Mouse (Mus musculus): ENCODE data around the gene Krt18. TPM values are rescaled to one million over a fixed set of nuclear protein-coding genes. Genes with fewer than 3 reads are reported as not detected.

Gene Krt18
- total and polyA plus RNA-seq, 2 experiments from 2014 or later: 4.3 to 9.5 TPM

DNA sequence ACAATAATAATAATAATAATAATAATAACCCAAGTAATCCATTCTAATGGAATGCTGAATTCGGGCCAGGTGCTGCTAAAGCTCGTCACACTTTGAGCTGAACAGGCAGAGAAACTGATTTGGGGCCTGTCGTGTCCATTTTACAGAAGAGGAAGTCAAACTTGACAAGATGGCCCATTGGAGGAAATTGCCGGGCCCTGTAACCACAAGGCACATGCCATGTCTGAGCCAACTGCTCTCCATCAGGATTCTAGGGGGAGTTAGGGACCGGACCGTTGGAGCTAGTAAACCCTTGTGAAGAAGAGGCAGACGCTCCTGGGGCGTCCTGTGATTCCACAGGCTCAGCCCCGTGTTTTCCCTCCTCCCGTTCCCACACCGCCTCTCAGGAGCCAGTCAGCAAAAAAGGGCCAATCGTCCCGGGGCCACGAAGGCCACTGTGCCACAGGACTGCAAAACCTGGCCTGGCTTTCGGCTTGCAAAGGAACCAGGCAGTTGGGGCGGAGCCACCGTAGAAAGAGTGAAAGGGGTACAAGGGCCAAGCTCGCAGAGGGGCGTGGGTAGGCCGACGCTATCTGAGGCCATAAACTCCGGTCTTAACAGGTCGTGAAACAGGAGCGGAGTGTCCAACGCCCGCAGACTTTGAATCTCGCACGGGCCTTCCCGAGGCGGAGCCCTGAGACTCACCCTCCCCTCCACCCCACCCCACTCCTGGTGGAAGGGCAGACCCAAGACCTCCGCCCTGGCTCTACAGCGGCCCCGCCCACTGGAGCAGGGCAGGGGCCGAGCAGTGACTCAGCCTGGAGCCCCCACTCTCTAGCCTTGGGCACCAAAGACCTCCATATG, 25.1 kb upstream of the Krt18 start:
- 6% methylated on average over 34 of the region's 34 CpGs for WGBS
- Histone ChIP-seq H3K4me1 (ENCODE audit: insufficient read depth) (no peaks in the 10 kb centered on the region), H3K4me2 (ENCODE audit: low read depth) (peak overlapping the region; percentile 21), H3K27me3 (ENCODE audit: insufficient read depth, low read length) (peaks cover 26% of the 10 kb centered on the region), H3K9ac (no peak overlapping the region), H3K9me3 (ENCODE audit: low read length) (no peaks in the 10 kb centered on the region), H3K4me3 (ENCODE audit: low read depth, low read length) (0 out of 2 replicates have a peak overlapping the region, but pooled peaks have one; percentile 19), H3K27ac (ENCODE audit: low read depth, low read length) (no peak overlapping the region), H3K36me3 (ENCODE audit: insufficient read depth) (no peaks in the 10 kb centered on the region)
- DNase-seq: no peak
- no peak for TF ChIP-seq CTCF (IDR thresholded peaks at IDR 0.05; ENCODE audit: low read depth)
- peak; percentile 32 for ATAC-seq

DNA sequence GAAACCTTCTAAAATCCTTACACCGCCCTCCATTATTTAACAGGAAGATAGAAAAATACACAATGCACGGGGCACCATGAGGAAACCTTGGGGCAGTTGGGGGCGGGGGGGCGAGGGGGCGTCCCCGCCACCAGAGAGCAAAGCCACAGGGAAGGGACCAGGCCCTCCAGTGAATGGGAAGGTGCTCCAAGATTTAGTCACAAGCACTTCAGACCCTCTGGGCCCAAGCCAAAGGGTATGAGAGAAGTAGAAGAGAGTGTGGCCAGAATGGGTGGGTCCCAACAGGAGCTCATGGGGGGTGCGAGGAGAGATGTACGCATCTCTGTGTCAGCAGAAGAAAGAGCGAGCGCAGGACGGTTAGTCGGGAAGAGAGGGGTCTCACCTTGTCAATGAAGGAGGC, 24.5 kb upstream of the Krt18 start:
- 26% methylated on average over 12 of the region's 12 CpGs for WGBS
- TF ChIP-seq CTCF (IDR thresholded peaks at IDR 0.05; ENCODE audit: low read depth): no peak
- Histone ChIP-seq H3K36me3 (ENCODE audit: insufficient read depth) (no peaks in the 10 kb centered on the region), H3K4me1 (ENCODE audit: insufficient read depth) (no peaks in the 10 kb centered on the region), H3K9me3 (ENCODE audit: low read length) (no peaks in the 10 kb centered on the region), H3K4me2 (ENCODE audit: low read depth) (no peak overlapping the region), H3K27me3 (ENCODE audit: insufficient read depth, low read length) (peaks cover 26% of the 10 kb centered on the region), H3K4me3 (ENCODE audit: low read depth, low read length) (0 out of 2 replicates have a peak overlapping the region, but pooled peaks have one; percentile 19), H3K27ac (ENCODE audit: low read depth, low read length) (no peak overlapping the region), H3K9ac (no peak overlapping the region)
- no peak for DNase-seq
- ATAC-seq: no peak

DNA sequence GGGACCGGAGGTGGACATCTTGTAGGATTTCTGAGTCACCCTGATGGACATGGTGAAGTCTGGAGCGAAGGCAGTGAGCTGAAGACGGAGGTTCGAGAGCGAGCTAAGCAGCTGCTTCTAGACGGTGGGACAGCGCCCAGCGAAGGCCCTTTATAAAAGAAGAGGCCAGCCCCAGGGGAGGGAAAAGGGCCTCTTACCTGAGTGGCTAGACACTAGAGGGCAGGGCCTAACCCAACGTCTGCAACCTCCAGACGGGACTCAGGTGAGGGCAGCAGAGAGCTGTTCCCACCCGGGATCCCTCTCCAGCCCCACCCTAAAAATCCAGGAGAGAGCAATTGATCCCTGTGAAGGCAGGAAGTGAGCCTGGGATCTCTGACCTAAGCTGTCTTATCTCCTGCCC, 23.8 kb upstream of the Krt18 start, which contains the start of gene Krt8:
Gene Krt8, minus strand, starts transcription at position 294 of the 400 bp plus-strand sequence.
- H3K36me3 ChIP-seq (ENCODE audit: insufficient read depth): no peaks in the 10 kb centered on the region
- no peak within 1 kb of the TSS for H3K9ac ChIP-seq
- WGBS: 26% methylated on average over 10 of the region's 11 CpGs
- ATAC-seq (no peak), DNase-seq (no peak)
- no peak within 1 kb of the TSS for H3K4me2 ChIP-seq (ENCODE audit: low read depth)
- H3K9me3 ChIP-seq (ENCODE audit: low read length): no peaks in the 10 kb centered on the region
- no peak for TF ChIP-seq CTCF (IDR thresholded peaks at IDR 0.05; ENCODE audit: low read depth)
- no peaks in the 10 kb centered on the region for H3K4me1 ChIP-seq (ENCODE audit: insufficient read depth)
- H3K27ac ChIP-seq (ENCODE audit: low read depth, low read length): no peak within 1 kb of the TSS
- H3K27me3 ChIP-seq (ENCODE audit: insufficient read depth, low read length): peaks cover 26% of the 10 kb centered on the region
- 0 out of 2 replicates have a peak within 1 kb of the TSS, but pooled peaks have one; percentile 19 for H3K4me3 ChIP-seq (ENCODE audit: low read depth, low read length)

GRCm38 (mm10) chr15:102005290-102005689, 22.7 kb upstream of the Krt18 start:
- 42% methylated on average over 4 of the region's 4 CpGs for WGBS
- ATAC-seq (no peak), DNase-seq (no peak)
- H3K27me3 ChIP-seq (ENCODE audit: insufficient read depth, low read length): peaks cover 26% of the 10 kb centered on the region
- no peak for TF ChIP-seq CTCF (IDR thresholded peaks at IDR 0.05; ENCODE audit: low read depth)
- H3K27ac ChIP-seq (ENCODE audit: low read depth, low read length): no peak overlapping the region
- no peaks in the 10 kb centered on the region for H3K36me3 ChIP-seq (ENCODE audit: insufficient read depth)
- H3K4me3 ChIP-seq (ENCODE audit: low read depth, low read length): no peak overlapping the region
- no peak overlapping the region for H3K9ac ChIP-seq
- no peaks in the 10 kb centered on the region for H3K4me1 ChIP-seq (ENCODE audit: insufficient read depth)
- no peak overlapping the region for H3K4me2 ChIP-seq (ENCODE audit: low read depth)
- no peaks in the 10 kb centered on the region for H3K9me3 ChIP-seq (ENCODE audit: low read length)

DNA sequence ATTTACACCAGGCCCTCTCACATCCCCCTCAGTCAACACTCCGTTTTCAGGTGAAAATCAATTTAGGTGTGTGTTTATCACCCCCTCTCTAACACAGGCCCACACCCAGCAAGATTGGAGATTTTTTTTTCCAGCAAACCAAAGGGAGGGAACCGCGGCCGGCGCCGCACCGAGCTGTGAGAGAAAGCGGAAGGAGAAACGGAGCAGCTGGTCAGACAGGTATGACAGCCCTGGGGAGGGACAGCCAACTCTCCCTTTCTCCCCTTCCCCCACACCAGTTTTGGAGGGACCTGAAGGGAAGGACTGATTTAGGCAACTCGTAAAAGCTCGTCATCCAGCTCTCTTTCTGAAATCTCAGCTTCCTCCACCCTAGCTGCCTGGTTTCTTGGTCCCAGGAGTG, 21.7 kb upstream of the Krt18 start:
- Histone ChIP-seq H3K9ac (no peak overlapping the region), H3K27me3 (ENCODE audit: insufficient read depth, low read length) (peaks cover 26% of the 10 kb centered on the region), H3K27ac (ENCODE audit: low read depth, low read length) (no peak overlapping the region), H3K4me2 (ENCODE audit: low read depth) (no peak overlapping the region), H3K4me3 (ENCODE audit: low read depth, low read length) (no peak overlapping the region), H3K36me3 (ENCODE audit: insufficient read depth) (no peaks in the 10 kb centered on the region), H3K4me1 (ENCODE audit: insufficient read depth) (no peaks in the 10 kb centered on the region), H3K9me3 (ENCODE audit: low read length) (no peaks in the 10 kb centered on the region)
- ATAC-seq (no peak), DNase-seq (no peak)
- no peak for TF ChIP-seq CTCF (IDR thresholded peaks at IDR 0.05; ENCODE audit: low read depth)
- 43% methylated on average over 11 of the region's 11 CpGs for WGBS

- Histone ChIP-seq H3K4me1 (ENCODE audit: insufficient read depth) (no peaks in the 10 kb centered on the region), H3K4me2 (ENCODE audit: low read depth) (no peak overlapping the region), H3K36me3 (ENCODE audit: insufficient read depth) (no peaks in the 10 kb centered on the region), H3K27ac (ENCODE audit: low read depth, low read length) (no peak overlapping the region), H3K27me3 (ENCODE audit: insufficient read depth, low read length) (peaks cover 21% of the 10 kb centered on the region), H3K9ac (no peak overlapping the region), H3K9me3 (ENCODE audit: low read length) (no peaks in the 10 kb centered on the region), H3K4me3 (ENCODE audit: low read depth, low read length) (no peak overlapping the region)
- WGBS: 35% methylated on average over 12 of the region's 12 CpGs
- TF ChIP-seq CTCF (IDR thresholded peaks at IDR 0.05; ENCODE audit: low read depth): no peak
- peak; percentile 65 for ATAC-seq
- DNase-seq: peak; percentile 49
Measured at GRCm38 (mm10) chr15:102007097-102008069, 20.6 kb upstream of the Krt18 start.

All from forebrain, postnatal 0 days (tissue).